Mouse (Mus musculus): ENCODE results near the gene Defb20.

- TF ChIP-seq HCFC1 (IDR thresholded peaks at IDR 0.05; ENCODE audit: borderline replicate concordance, insufficient read depth, low read length) (no peak), MAFK (IDR thresholded peaks at IDR 0.05; ENCODE audit: insufficient read depth, low read depth, low read length) (no peak), CHD2 (IDR thresholded peaks at IDR 0.05; ENCODE audit: low read depth, low read length) (no peak)
These were observed 12.2 kb upstream of the Defb20 start, which contains the start of gene Defb23 for GRCm38 (mm10) chr2:152464570-152465150.

Measured in ES-E14 (cell line).